Mouse (Mus musculus): ENCODE data around the gene Cort.
"Not testable (repeated sequence)": the region's sequence is repeated elsewhere in the genome, so short reads cannot be mapped to it uniquely, and the experiment has no call there.

The Cort gene

GRCm38 (mm10) chr4:149147528-149147927, 21.0 kb upstream of the Cort start:
- DNase-seq (ENCODE audit: low spot score) = no peak

GRCm38 (mm10) chr4:149145151-149145550, 18.6 kb upstream of the Cort start:
- no peak for DNase-seq (ENCODE audit: low spot score)

- DNase-seq (ENCODE audit: low spot score) = peak; percentile 47
Observed at GRCm38 (mm10) chr4:149144459-149144858, 17.9 kb upstream of the Cort start.

GRCm38 (mm10) chr4:149143594-149143993, 17.0 kb upstream of the Cort start:
- DNase-seq (ENCODE audit: low spot score) = no peak

GRCm38 (mm10) chr4:149138515-149138914, 12.0 kb upstream of the Cort start:
- no peak for DNase-seq (ENCODE audit: low spot score)

- peak; percentile 77 for DNase-seq (ENCODE audit: low spot score)
Observed at GRCm38 (mm10) chr4:149136982-149137770, 10.6 kb upstream of the Cort start, which contains the start of gene Cenps. Cenps (minus strand) TSS chr4:149137629.

- no peak for DNase-seq (ENCODE audit: low spot score)
Observed at GRCm38 (mm10) chr4:149136116-149136850, 9.7 kb upstream of the Cort start.

- no peak for DNase-seq (ENCODE audit: low spot score)
Observed at GRCm38 (mm10) chr4:149133395-149133794, 6.8 kb upstream of the Cort start.

- DNase-seq (ENCODE audit: low spot score) = no peak
Observed at GRCm38 (mm10) chr4:149131789-149132565, 5.4 kb upstream of the Cort start.

- DNase-seq (ENCODE audit: low spot score) = no peak
Observed at GRCm38 (mm10) chr4:149131021-149131752, 4.6 kb upstream of the Cort start.

GRCm38 (mm10) chr4:149128467-149128866, 1.9 kb upstream of the Cort start:
- no peak for DNase-seq (ENCODE audit: low spot score)

GRCm38 (mm10) chr4:149126115-149126509, 451 bp downstream of the Cort start:
- no peak for DNase-seq (ENCODE audit: low spot score)

GRCm38 (mm10) chr4:149125341-149126114, 1.0 kb downstream of the Cort start:
- no peak for DNase-seq (ENCODE audit: low spot score)

- no peak for DNase-seq (ENCODE audit: low spot score)
Observed at GRCm38 (mm10) chr4:149123432-149123831, 3.1 kb downstream of the Cort start.

- not testable (repeated sequence) for DNase-seq (ENCODE audit: low spot score)
Observed at GRCm38 (mm10) chr4:149119978-149120562, 6.5 kb downstream of the Cort start.

- DNase-seq (ENCODE audit: low spot score) = peak; percentile 81
Observed at GRCm38 (mm10) chr4:149103875-149104561, 22.5 kb downstream of the Cort start, which contains the start of gene Dffa. Dffa (plus strand) TSS chr4:149104146.

GRCm38 (mm10) chr4:149101456-149101855, 25.1 kb downstream of the Cort start:
- no peak for DNase-seq (ENCODE audit: low spot score)

- DNase-seq (ENCODE audit: low spot score) = not testable (repeated sequence)
Observed at GRCm38 (mm10) chr4:149100449-149100848, 26.1 kb downstream of the Cort start.

GRCm38 (mm10) chr4:149099369-149100017, 27.1 kb downstream of the Cort start, which contains the start of gene Pex14:
Pex14 (minus strand) TSS chr4:149099876.
- peak; percentile 83 for DNase-seq (ENCODE audit: low spot score)
